Mouse (Mus musculus) thymus, adult 2 months (tissue): ENCODE measurements around the gene Gm266.

Experiments
- CTCF ChIP-seq: fragments of 200-500 bp; IDR thresholded peaks from 2 replicates; pipeline ENCODE4 v1.5.1; 2012; ENCODE audit warnings: mild to moderate bottlenecking, control low read depth, low read length, moderate library complexity, borderline replicate concordance; ENCODE audit not compliant: control insufficient read depth, poor library complexity, insufficient read depth; ENCODE audit errors: extremely low read depth
- POLR2A ChIP-seq: fragments of 200-500 bp; IDR thresholded peaks from 2 replicates; pipeline ENCODE4 v1.6.1; 2012; ENCODE audit warnings: mild to moderate bottlenecking, low read length, control low read depth, moderate library complexity; ENCODE audit not compliant: control insufficient read depth, poor library complexity, insufficient read depth; ENCODE audit errors: extremely low read depth

GRCm38 (mm10) chr12:111436170-111436569, 49.5 kb downstream of the Gm266 start:
- TF ChIP-seq POLR2A (no peak), CTCF (no peak)
